In genomic region chr6:30459056-30459747, GRCm38 (mm10) we compare ENCODE assay signal across 9 mouse cellular contexts. TPM values are rescaled to one million over a fixed set of nuclear protein-coding genes. Genes with fewer than 3 reads are reported as not detected.
DNase-seq lines count a peak whose midpoint lies in the region; ATAC-seq and TF ChIP-seq lines count a peak whose summit lies in the region.
"Had no signal": no experiment of that assay in that cellular context is flagged by ENCODE, and none has a peak within 500 bp of the region (broad histone marks: within the 10 kb centered on the region; RNA-seq: fewer than 3 reads in every experiment).

No protein-coding gene starts in this region.

- ATAC-seq in lung, embryonic 14.5 days (ENCODE audit: insufficient read depth), result no peak
- ATAC-seq in forebrain, embryonic 11.5 days (replicated peaks; ENCODE audit: low FRiP score), result no peak
- no peak for ATAC-seq in hindbrain, embryonic 13.5 days (ENCODE audit: low FRiP score)
- no peak for ATAC-seq in midbrain, embryonic 14.5 days (ENCODE audit: low FRiP score, low TSS enrichment)
- ATAC-seq in megakaryocyte-erythroid progenitor cell, adult 5-6 weeks (replicated peaks; ENCODE audit: low FRiP score, low TSS enrichment, poor library complexity, severe bottlenecking), result no peak

- H3K4me3 ChIP-seq in lung, embryonic 14.5 days (ENCODE audit: low read depth, low read length), result peak overlapping the region; percentile 44
- peak overlapping the region; percentile 36 for H3K4me3 ChIP-seq in forebrain, embryonic 11.5 days (ENCODE audit: low read depth, low read length)
- H3K4me3 ChIP-seq in hindbrain, embryonic 13.5 days, result peak overlapping the region; percentile 44
- H3K4me3 ChIP-seq in midbrain, embryonic 14.5 days (replicated peaks; ENCODE audit: low read depth, low read length), result peak overlapping the region; percentile 38
- H3K4me3 ChIP-seq: myocyte had no signal

- no peaks in the 10 kb centered on the region for H3K9me3 ChIP-seq in lung, embryonic 14.5 days (ENCODE audit: low read depth, low read length)
- H3K9me3 ChIP-seq in forebrain, embryonic 11.5 days (ENCODE audit: control insufficient read depth, low read length), result no peaks in the 10 kb centered on the region
- H3K9me3 ChIP-seq in hindbrain, embryonic 13.5 days, result no peaks in the 10 kb centered on the region
- no peaks in the 10 kb centered on the region for H3K9me3 ChIP-seq in midbrain, embryonic 14.5 days (ENCODE audit: control insufficient read depth, low read length)

- peaks cover 12% of the 10 kb centered on the region for H3K36me3 ChIP-seq in lung, embryonic 14.5 days (ENCODE audit: insufficient read depth)
- H3K36me3 ChIP-seq in forebrain, embryonic 11.5 days (ENCODE audit: control insufficient read depth, insufficient read depth, low read length), result peaks cover 6% of the 10 kb centered on the region
- H3K36me3 ChIP-seq in hindbrain, embryonic 13.5 days, result peaks cover 12% of the 10 kb centered on the region
- H3K36me3 ChIP-seq in midbrain, embryonic 14.5 days (ENCODE audit: control insufficient read depth, insufficient read depth, low read length), result peaks cover 13% of the 10 kb centered on the region

- no peak for TF ChIP-seq CTCF in lung, embryonic 14.5 days (IDR thresholded peaks at IDR 0.05; ENCODE audit: low read depth)

- no peak for DNase-seq in lung, embryonic 14.5 days
- DNase-seq in lung, postnatal 14 days, result no peak
- no peak for DNase-seq in forebrain, embryonic 11.5 days (ENCODE audit: low spot score)
- DNase-seq in midbrain, embryonic 14.5 days, result peak; percentile 25
- DNase-seq in urinary bladder, postnatal 14 days (ENCODE audit: low spot score), result no peak
- DNase-seq in urinary bladder, postnatal 4 days (ENCODE audit: low spot score in 2 of 2), result no peak

- peak overlapping the region; percentile 95 for H3K27ac ChIP-seq in lung, embryonic 14.5 days (ENCODE audit: low read depth)
- peak overlapping the region; percentile 99 for H3K27ac ChIP-seq in forebrain, embryonic 11.5 days (ENCODE audit: low read depth, low read length)
- peak overlapping the region; percentile 98 for H3K27ac ChIP-seq in hindbrain, embryonic 13.5 days
- H3K27ac ChIP-seq in midbrain, embryonic 14.5 days (replicated peaks; ENCODE audit: low read depth, low read length), result peak overlapping the region; percentile 94

- WGBS in lung, embryonic 14.5 days, result 66% methylated on average over 16 of the region's 16 CpGs
- 74% methylated on average over 16 of the region's 16 CpGs for WGBS in forebrain, embryonic 11.5 days
- WGBS in hindbrain, embryonic 13.5 days, result 70% methylated on average over 16 of the region's 16 CpGs
- WGBS in midbrain, embryonic 14.5 days, result 74% methylated on average over 16 of the region's 16 CpGs

- H3K9ac ChIP-seq in lung, embryonic 14.5 days, result peak overlapping the region; percentile 68
- peak overlapping the region; percentile 81 for H3K9ac ChIP-seq in forebrain, embryonic 11.5 days (ENCODE audit: low read length)
- peak overlapping the region; percentile 75 for H3K9ac ChIP-seq in hindbrain, embryonic 13.5 days
- peak overlapping the region; percentile 63 for H3K9ac ChIP-seq in midbrain, embryonic 14.5 days (replicated peaks; ENCODE audit: low read length)

- peak overlapping the region; percentile 73 for H3K4me2 ChIP-seq in lung, embryonic 14.5 days
- peak overlapping the region; percentile 63 for H3K4me2 ChIP-seq in forebrain, embryonic 11.5 days (ENCODE audit: low read depth, low read length, severe bottlenecking)
- H3K4me2 ChIP-seq in hindbrain, embryonic 13.5 days, result peak overlapping the region; percentile 63
- H3K4me2 ChIP-seq in midbrain, embryonic 14.5 days (ENCODE audit: low read length), result peak overlapping the region; percentile 63

- no peaks in the 10 kb centered on the region for H3K27me3 ChIP-seq in lung, embryonic 14.5 days (ENCODE audit: insufficient read depth, low read length)
- no peaks in the 10 kb centered on the region for H3K27me3 ChIP-seq in forebrain, embryonic 11.5 days (ENCODE audit: control insufficient read depth, insufficient read depth, low read length)
- H3K27me3 ChIP-seq in hindbrain, embryonic 13.5 days, result no peaks in the 10 kb centered on the region
- no peaks in the 10 kb centered on the region for H3K27me3 ChIP-seq in midbrain, embryonic 14.5 days (ENCODE audit: control insufficient read depth, insufficient read depth, low read length)

- H3K4me1 ChIP-seq in lung, embryonic 14.5 days (ENCODE audit: insufficient read depth), result peaks cover 30% of the 10 kb centered on the region
- H3K4me1 ChIP-seq in forebrain, embryonic 11.5 days (replicated peaks; ENCODE audit: control insufficient read depth, insufficient read depth, low read length), result peaks cover 24% of the 10 kb centered on the region; the same call in 1 of the 2 replicates
- H3K4me1 ChIP-seq in hindbrain, embryonic 13.5 days (replicated peaks), result peaks cover 38% of the 10 kb centered on the region
- H3K4me1 ChIP-seq in midbrain, embryonic 14.5 days (ENCODE audit: control insufficient read depth, insufficient read depth, low read length), result peaks cover 29% of the 10 kb centered on the region

RNA-seq across cellular contexts. Expression of gene Tmem209, which starts 50.4 kb away (rescaled TPM):
- 43.5 and 44.7 TPM in 2 replicates for polyA plus RNA-seq in lung, embryonic 14.5 days (2014; fragmentation: Nextera tagmentation; extraction: Ambion mirVana)
- polyA plus RNA-seq in forebrain, embryonic 11.5 days (2014; fragmentation: Nextera tagmentation; extraction: Ambion mirVana), result 54.2 and 60.2 TPM in 2 replicates
- 29.5 and 33.4 TPM in 2 replicates for polyA plus RNA-seq in hindbrain, embryonic 13.5 days (2015; fragmentation: Nextera tagmentation; extraction: Ambion mirVana)
- polyA plus RNA-seq in midbrain, embryonic 14.5 days (2014; fragmentation: Nextera tagmentation; extraction: Ambion mirVana), result 24.8 and 38.2 TPM in 2 replicates
- 51.7 and 62.6 TPM in 2 replicates for total RNA-seq in megakaryocyte-erythroid progenitor cell, adult 5-6 weeks (2014; fragmentation: Nextera tagmentation)
- total RNA-seq in megakaryocyte-erythroid progenitor cell, adult 5-6 weeks (2017), result 35.8 and 46.2 TPM in 2 replicates

RNA-seq across cellular contexts. Expression of gene Ssmem1, which starts 50.4 kb away (rescaled TPM):
- 0.16 and 0.49 TPM in 2 replicates for polyA plus RNA-seq in lung, embryonic 14.5 days (2014; fragmentation: Nextera tagmentation; extraction: Ambion mirVana)
- not detected in 2 replicates for polyA plus RNA-seq in forebrain, embryonic 11.5 days (2014; fragmentation: Nextera tagmentation; extraction: Ambion mirVana)
- polyA plus RNA-seq in hindbrain, embryonic 13.5 days (2015; fragmentation: Nextera tagmentation; extraction: Ambion mirVana), result 0.12 and 0.39 TPM in 2 replicates
- polyA plus RNA-seq in midbrain, embryonic 14.5 days (2014; fragmentation: Nextera tagmentation; extraction: Ambion mirVana), result 0.38 TPM in 1 of 2 replicates, not detected in the other
- not detected in 2 replicates for total RNA-seq in megakaryocyte-erythroid progenitor cell, adult 5-6 weeks (2014; fragmentation: Nextera tagmentation)
- not detected in 2 replicates for total RNA-seq in megakaryocyte-erythroid progenitor cell, adult 5-6 weeks (2017)

RNA-seq across cellular contexts. Expression of gene Klhdc10, which starts 57.5 kb away (rescaled TPM):
- polyA plus RNA-seq in lung, embryonic 14.5 days (2014; fragmentation: Nextera tagmentation; extraction: Ambion mirVana), result 32.6 and 33.9 TPM in 2 replicates
- polyA plus RNA-seq in forebrain, embryonic 11.5 days (2014; fragmentation: Nextera tagmentation; extraction: Ambion mirVana), result 33.0 and 37.4 TPM in 2 replicates
- polyA plus RNA-seq in hindbrain, embryonic 13.5 days (2015; fragmentation: Nextera tagmentation; extraction: Ambion mirVana), result 32.9 and 34.2 TPM in 2 replicates
- polyA plus RNA-seq in midbrain, embryonic 14.5 days (2014; fragmentation: Nextera tagmentation; extraction: Ambion mirVana), result 44.2 and 56.2 TPM in 2 replicates
- total RNA-seq in megakaryocyte-erythroid progenitor cell, adult 5-6 weeks (2014; fragmentation: Nextera tagmentation), result 27.3 and 29.0 TPM in 2 replicates
- total RNA-seq in megakaryocyte-erythroid progenitor cell, adult 5-6 weeks (2017), result 45.0 and 48.6 TPM in 2 replicates
